Mouse (Mus musculus): ENCODE data around the gene Prss23. TPM values are rescaled to one million over a fixed set of nuclear protein-coding genes. Genes with fewer than 3 reads are reported as not detected.

The Prss23 gene
- polyA plus RNA-seq, 1 experiment from 2014 or later = 81.4 TPM

- H3K36me3 ChIP-seq = no peaks in the 10 kb centered on the region
- H3K4me2 ChIP-seq = no peak overlapping the region
- H3K27ac ChIP-seq = no peak overlapping the region
- WGBS = 75% methylated on average over 7 of the region's 7 CpGs
- no peaks in the 10 kb centered on the region for H3K27me3 ChIP-seq
- ATAC-seq (ENCODE audit: insufficient number of reproducible peaks, low FRiP score, low TSS enrichment, low read depth) = no peak
- H3K4me3 ChIP-seq = no peak overlapping the region
- H3K4me1 ChIP-seq = peaks cover 13% of the 10 kb centered on the region; the same call in 1 of the 2 replicates
- H3K9ac ChIP-seq = no peak overlapping the region
- no peaks in the 10 kb centered on the region for H3K9me3 ChIP-seq
Observed at GRCm38 (mm10) chr7:89483769-89484568, 43.0 kb downstream of the Prss23 start.

DNA sequence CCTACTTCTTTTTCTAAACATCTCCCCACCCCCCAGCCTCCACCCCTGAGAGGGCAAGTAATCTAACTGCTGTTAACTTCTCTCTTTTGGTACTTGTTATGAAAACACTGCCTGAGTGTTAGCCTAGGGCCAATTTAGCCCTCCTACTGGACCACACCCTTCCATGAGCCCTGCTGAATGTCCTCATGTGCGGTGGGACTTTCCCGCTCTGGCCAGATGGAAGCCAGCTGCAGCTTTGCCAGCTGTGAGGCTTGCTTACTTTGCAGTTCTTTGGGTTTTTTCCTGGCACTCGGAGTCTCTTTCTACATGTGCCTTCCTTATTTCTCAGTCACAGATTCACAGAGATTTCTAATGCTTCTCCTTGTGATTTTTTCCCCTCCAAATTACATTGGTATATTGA is 45.3 kb downstream of the Prss23 start:
- Histone ChIP-seq H3K4me1 (peaks cover 13% of the 10 kb centered on the region; the same call in 1 of the 2 replicates), H3K9ac (no peak overlapping the region), H3K27ac (peak overlapping the region; percentile 50), H3K27me3 (no peaks in the 10 kb centered on the region), H3K4me2 (0 out of 2 replicates have a peak overlapping the region, but pooled peaks have one; percentile 7), H3K4me3 (no peak overlapping the region), H3K9me3 (no peaks in the 10 kb centered on the region), H3K36me3 (no peaks in the 10 kb centered on the region)
- ATAC-seq (ENCODE audit: insufficient number of reproducible peaks, low FRiP score, low TSS enrichment, low read depth) = peak; percentile 61; the same call in 1 of the 2 replicates
- 16% methylated on average over 3 of the region's 3 CpGs for WGBS

DNA sequence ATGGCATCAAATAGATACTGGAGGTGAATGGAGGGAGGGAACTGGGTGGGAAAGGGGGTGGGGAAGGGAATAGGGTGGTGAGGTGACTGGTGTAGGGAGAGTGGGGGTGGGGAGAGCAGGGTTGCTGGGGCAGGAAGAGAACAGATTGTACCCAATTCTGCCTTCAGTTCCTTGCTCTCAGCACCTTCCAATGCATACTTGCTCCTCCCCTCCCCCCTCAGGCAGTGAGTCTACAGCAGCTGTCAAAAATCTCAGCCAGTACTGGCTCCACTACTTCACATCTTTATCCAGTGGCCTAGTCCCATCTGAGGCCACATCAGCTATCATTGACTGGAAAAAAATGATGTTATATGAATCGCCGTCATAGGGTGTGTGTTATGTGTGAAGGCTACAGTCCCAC is 48.5 kb downstream of the Prss23 start:
- ATAC-seq (ENCODE audit: insufficient number of reproducible peaks, low FRiP score, low TSS enrichment, low read depth) = no peak

DNA sequence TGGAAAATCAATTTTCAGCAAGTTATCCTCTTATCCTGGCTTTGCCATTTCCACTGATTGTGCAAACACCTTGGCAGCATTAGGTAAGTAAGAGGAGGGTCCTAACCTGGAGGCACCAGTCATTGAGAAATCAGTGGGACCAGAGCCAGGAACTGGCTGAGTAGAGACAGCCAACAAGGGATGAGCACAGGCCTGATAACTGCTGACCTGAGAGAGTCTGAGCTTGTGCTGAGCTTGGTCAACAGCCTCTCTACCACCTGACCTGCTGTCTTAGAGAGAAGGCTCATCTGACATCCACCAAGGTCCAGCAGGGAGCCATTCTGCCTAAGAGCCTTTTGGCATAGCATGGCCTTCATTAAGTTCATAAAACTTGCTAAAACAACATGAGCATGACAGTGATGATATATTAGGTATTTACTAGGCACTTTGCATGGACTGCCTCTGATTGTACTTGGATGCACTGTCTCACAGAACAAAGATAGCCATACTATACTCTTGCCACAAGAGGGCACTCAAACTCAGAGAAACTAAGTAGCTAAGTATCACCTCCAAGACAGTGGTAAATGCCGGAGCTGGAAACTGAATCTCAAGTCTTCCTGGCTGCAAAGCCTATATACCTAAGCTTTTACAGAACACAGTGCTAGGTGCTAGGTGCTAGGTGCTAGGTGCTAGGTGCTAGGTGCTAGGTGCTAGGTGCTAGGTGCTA is 49.5 kb downstream of the Prss23 start:
- H3K27ac ChIP-seq = no peak overlapping the region
- H3K9me3 ChIP-seq = no peaks in the 10 kb centered on the region
- ATAC-seq (ENCODE audit: insufficient number of reproducible peaks, low FRiP score, low TSS enrichment, low read depth) = peak; percentile 59; the same call in 1 of the 2 replicates
- H3K9ac ChIP-seq = no peak overlapping the region
- H3K36me3 ChIP-seq = no peaks in the 10 kb centered on the region
- no peak overlapping the region for H3K4me2 ChIP-seq
- peaks cover 22% of the 10 kb centered on the region for H3K27me3 ChIP-seq
- WGBS = 3% methylated on average over 1 of the region's 1 CpGs
- no peak overlapping the region for H3K4me3 ChIP-seq
- H3K4me1 ChIP-seq = peaks cover 12% of the 10 kb centered on the region; the same call in 1 of the 2 replicates

More for the DNA sequence above, 48.5 kb downstream of the Prss23 start:
- Histone ChIP-seq H3K27ac (no peak overlapping the region), H3K27me3 (peaks cover 22% of the 10 kb centered on the region), H3K4me2 (no peak overlapping the region), H3K9ac (no peak overlapping the region), H3K4me3 (no peak overlapping the region), H3K4me1 (peaks cover 13% of the 10 kb centered on the region; the same call in 1 of the 2 replicates), H3K36me3 (no peaks in the 10 kb centered on the region), H3K9me3 (no peaks in the 10 kb centered on the region)
- WGBS = 74% methylated on average over 2 of the region's 2 CpGs

DNA sequence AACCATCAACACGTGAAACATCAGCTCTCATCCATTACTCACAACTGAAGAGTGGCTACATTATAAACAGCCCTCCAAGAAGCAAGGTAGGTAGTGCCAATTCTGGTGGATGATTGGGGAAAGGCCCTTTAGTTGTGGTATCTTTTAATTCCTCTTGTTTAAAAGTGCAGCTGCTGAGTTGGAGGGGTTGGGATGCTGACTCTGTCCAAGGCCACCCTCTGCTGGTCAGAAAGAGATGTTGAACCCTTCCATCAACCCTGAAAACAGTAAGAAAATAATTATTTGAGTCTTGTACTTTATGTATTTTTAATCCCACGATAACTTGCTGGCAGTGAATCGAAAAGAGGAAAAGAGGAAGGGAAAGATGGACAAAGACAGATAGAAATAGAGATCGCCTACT is 53.5 kb downstream of the Prss23 start:
- no peak overlapping the region for H3K4me3 ChIP-seq
- no peak overlapping the region for H3K9ac ChIP-seq
- ATAC-seq (ENCODE audit: insufficient number of reproducible peaks, low FRiP score, low TSS enrichment, low read depth) = no peak
- no peak overlapping the region for H3K27ac ChIP-seq
- H3K27me3 ChIP-seq = peaks cover 22% of the 10 kb centered on the region
- H3K4me2 ChIP-seq = no peak overlapping the region
- no peaks in the 10 kb centered on the region for H3K36me3 ChIP-seq
- 0 out of 2 replicates have a peak, but pooled peaks cover 3% of the 10 kb centered on the region for H3K4me1 ChIP-seq
- no peaks in the 10 kb centered on the region for H3K9me3 ChIP-seq
- WGBS = 43% methylated on average over 4 of the region's 4 CpGs

DNA sequence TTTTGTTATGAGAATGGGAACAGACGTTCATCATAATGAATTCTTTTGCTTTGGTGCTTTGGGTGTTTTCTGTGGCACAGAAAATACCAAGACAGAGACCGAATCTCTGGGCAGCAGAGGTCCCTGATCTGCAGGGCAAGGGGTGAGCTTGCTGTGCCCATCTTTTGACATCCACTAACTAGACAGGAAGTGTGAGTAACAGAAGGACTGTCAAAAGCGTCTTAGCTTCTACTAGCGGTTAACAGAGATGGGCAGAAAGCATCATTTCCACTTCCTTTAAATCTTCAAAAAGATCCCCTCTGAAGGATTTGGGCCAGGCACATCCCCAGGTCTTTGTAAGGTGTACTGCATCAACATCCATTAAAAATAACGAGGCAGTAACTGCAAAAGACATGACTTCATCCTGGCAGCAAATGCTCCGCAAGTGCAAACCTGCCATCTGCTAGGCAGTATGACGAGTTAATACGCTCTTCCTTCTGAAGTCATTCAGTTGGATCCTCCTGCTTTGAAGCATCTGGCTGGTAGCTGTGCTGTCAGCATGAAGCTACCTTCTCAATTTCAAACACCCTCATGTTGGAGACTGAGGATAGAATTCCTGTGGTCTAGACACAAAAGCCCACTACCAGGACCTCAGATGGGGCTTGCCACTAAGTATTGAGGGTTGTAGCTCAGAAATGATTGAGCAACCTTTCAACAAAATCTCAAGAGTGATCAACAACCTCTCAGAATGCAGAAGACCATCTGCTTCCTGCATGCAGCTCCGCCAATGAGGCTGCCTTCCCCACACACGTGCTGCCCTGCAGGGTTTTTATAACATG is 63.0 kb downstream of the Prss23 start:
- H3K27me3 ChIP-seq = no peaks in the 10 kb centered on the region
- ATAC-seq (ENCODE audit: insufficient number of reproducible peaks, low FRiP score, low TSS enrichment, low read depth) = no peak
- peaks cover 23% of the 10 kb centered on the region for H3K4me1 ChIP-seq
- no peak overlapping the region for H3K4me3 ChIP-seq
- no peak overlapping the region for H3K27ac ChIP-seq
- H3K9ac ChIP-seq = no peak overlapping the region
- 31% methylated on average over 10 of the region's 10 CpGs for WGBS
- no peak overlapping the region for H3K4me2 ChIP-seq
- H3K36me3 ChIP-seq = no peaks in the 10 kb centered on the region
- H3K9me3 ChIP-seq = no peaks in the 10 kb centered on the region

DNA sequence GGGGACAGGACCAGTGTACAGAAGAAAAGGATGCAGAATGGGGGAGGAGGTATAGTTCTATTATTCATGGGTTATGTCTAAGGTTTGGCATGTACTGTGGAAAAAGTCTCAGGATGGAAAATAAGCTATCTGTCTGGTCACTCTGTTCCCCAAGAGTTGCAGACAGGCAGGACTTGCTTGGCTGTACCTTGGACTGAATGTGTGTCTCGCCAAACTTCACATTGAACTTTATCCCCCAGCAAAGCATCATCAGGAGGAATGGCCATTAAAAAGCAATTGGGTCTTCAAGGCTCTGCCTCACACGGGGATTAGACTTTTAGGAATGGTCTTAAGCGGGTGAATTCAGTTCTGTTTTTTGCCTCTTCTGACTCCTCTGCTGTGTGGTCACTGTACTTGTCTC is 63.7 kb downstream of the Prss23 start:
- Histone ChIP-seq H3K4me3 (no peak overlapping the region), H3K27ac (no peak overlapping the region), H3K4me1 (peaks cover 23% of the 10 kb centered on the region), H3K4me2 (no peak overlapping the region), H3K9me3 (no peaks in the 10 kb centered on the region), H3K36me3 (no peaks in the 10 kb centered on the region), H3K27me3 (no peaks in the 10 kb centered on the region), H3K9ac (no peak overlapping the region)
- no peak for ATAC-seq (ENCODE audit: insufficient number of reproducible peaks, low FRiP score, low TSS enrichment, low read depth)
- WGBS = 63% methylated on average over 3 of the region's 3 CpGs

GRCm38 (mm10) chr7:89462646-89463207 is 64.3 kb downstream of the Prss23 start:
- no peak overlapping the region for H3K4me3 ChIP-seq
- H3K27ac ChIP-seq = no peak overlapping the region
- H3K4me1 ChIP-seq = peaks cover 23% of the 10 kb centered on the region
- H3K36me3 ChIP-seq = no peaks in the 10 kb centered on the region
- no peaks in the 10 kb centered on the region for H3K27me3 ChIP-seq
- 80% methylated on average over 5 of the region's 5 CpGs for WGBS
- no peak overlapping the region for H3K4me2 ChIP-seq
- no peak for ATAC-seq (ENCODE audit: insufficient number of reproducible peaks, low FRiP score, low TSS enrichment, low read depth)
- no peaks in the 10 kb centered on the region for H3K9me3 ChIP-seq
- no peak overlapping the region for H3K9ac ChIP-seq

DNA sequence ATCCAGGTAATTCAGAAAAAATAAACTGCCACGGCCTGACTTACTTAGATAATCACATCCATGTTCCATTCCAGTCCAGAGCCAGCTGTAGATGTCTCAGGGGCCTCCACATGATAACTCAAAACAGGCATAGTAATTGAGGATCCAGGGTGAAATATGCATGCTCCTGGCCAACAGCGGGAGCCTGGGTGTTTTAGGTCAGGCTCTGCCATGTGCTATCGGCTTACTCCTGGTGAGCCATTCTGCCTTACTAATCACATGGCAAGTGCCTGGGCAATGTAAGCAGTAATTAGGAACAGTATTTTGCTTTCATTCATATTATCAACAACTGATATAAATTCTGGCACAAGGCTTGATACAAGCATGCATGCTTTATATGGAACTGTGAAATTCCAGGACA is 65.6 kb downstream of the Prss23 start:
- no peak overlapping the region for H3K27ac ChIP-seq
- no peaks in the 10 kb centered on the region for H3K27me3 ChIP-seq
- ATAC-seq (ENCODE audit: insufficient number of reproducible peaks, low FRiP score, low TSS enrichment, low read depth) = no peak
- H3K4me1 ChIP-seq = peaks cover 31% of the 10 kb centered on the region
- no peak overlapping the region for H3K9ac ChIP-seq
- no peak overlapping the region for H3K4me3 ChIP-seq
- no peaks in the 10 kb centered on the region for H3K36me3 ChIP-seq
- 29% methylated on average over 3 of the region's 3 CpGs for WGBS
- H3K9me3 ChIP-seq = no peaks in the 10 kb centered on the region
- no peak overlapping the region for H3K4me2 ChIP-seq

DNA sequence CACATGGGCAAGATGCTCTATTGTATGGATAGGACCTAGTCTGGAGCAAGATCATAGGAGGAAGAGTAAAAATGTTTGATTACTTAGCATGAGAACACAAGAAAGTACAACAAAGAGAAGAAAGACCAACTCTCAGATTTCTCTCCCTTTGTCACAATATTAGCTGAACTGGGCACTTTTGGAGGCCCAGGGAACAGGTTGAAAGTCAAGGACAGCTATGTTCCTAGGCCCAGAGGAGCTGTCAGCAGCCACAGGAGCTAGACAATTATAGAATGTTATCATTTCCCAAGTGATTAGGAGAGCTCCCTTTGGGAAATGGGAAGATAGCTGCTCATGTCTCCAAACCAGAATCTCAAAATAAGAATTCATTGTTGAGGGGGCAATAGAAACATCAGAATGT is 66.1 kb downstream of the Prss23 start:
- no peak for ATAC-seq (ENCODE audit: insufficient number of reproducible peaks, low FRiP score, low TSS enrichment, low read depth)
- Histone ChIP-seq H3K4me3 (no peak overlapping the region), H3K36me3 (no peaks in the 10 kb centered on the region), H3K4me1 (peaks cover 33% of the 10 kb centered on the region), H3K27me3 (no peaks in the 10 kb centered on the region), H3K9ac (no peak overlapping the region), H3K9me3 (no peaks in the 10 kb centered on the region), H3K4me2 (no peak overlapping the region), H3K27ac (no peak overlapping the region)

DNA sequence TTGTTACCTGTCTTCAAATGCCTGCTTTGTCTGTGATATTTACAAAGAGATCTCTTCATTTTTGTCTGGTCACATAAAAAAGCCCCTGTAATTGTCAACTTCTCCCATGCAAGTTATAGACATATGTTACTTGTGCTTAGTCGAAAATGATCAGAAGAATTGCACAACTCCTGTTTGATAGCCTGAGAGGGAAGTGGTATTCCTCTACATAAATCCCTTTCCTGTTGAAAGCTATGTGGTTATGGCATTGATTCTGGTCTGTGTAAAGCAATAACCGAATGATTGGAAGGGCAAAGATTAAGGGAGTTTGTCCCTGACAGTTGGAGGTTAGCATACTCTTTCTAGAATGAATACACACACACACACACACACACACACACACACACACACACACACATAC is 67.3 kb downstream of the Prss23 start:
- Histone ChIP-seq H3K4me1 (peaks cover 33% of the 10 kb centered on the region), H3K36me3 (no peaks in the 10 kb centered on the region), H3K27me3 (no peaks in the 10 kb centered on the region), H3K9me3 (no peaks in the 10 kb centered on the region), H3K4me3 (no peak overlapping the region), H3K4me2 (no peak overlapping the region), H3K9ac (no peak overlapping the region), H3K27ac (no peak overlapping the region)
- ATAC-seq (ENCODE audit: insufficient number of reproducible peaks, low FRiP score, low TSS enrichment, low read depth) = no peak
- WGBS = 57% methylated on average over 2 of the region's 2 CpGs

Measured in limb, embryonic 15.5 days (tissue).